Mouse (Mus musculus): ENCODE data around the gene Kcnj6. TPM values are rescaled to one million over a fixed set of nuclear protein-coding genes. Genes with fewer than 3 reads are reported as not detected.
A peak's percentile ranks its signal among the peaks of the same experiment; 100 is the strongest.

The Kcnj6 gene
- polyA plus RNA-seq, 1 experiment from 2014 or later = 0.10 TPM

GRCm38 (mm10) chr16:94714483-94714882, 283.0 kb downstream of the Kcnj6 start:
- WGBS = 65% methylated on average over 14 of the region's 14 CpGs
- Histone ChIP-seq H3K27me3 (no peaks in the 10 kb centered on the region), H3K27ac (no peak overlapping the region), H3K4me3 (no peak overlapping the region), H3K4me1 (replicated peaks) (peaks cover 21% of the 10 kb centered on the region), H3K9me3 (replicated peaks) (no peaks in the 10 kb centered on the region), H3K36me3 (no peaks in the 10 kb centered on the region), H3K4me2 (no peak overlapping the region), H3K9ac (no peak overlapping the region)
- ATAC-seq (replicated peaks; ENCODE audit: insufficient number of reproducible peaks, insufficient read depth, low FRiP score, low read depth) = no peak

GRCm38 (mm10) chr16:94713480-94714094, 283.9 kb downstream of the Kcnj6 start:
- WGBS = 7% methylated on average over 25 of the region's 25 CpGs
- H3K4me1 ChIP-seq (replicated peaks) = peaks cover 12% of the 10 kb centered on the region
- H3K4me2 ChIP-seq = peak overlapping the region; percentile 70
- no peak overlapping the region for H3K27ac ChIP-seq
- H3K9me3 ChIP-seq (replicated peaks) = no peaks in the 10 kb centered on the region
- H3K27me3 ChIP-seq = no peaks in the 10 kb centered on the region
- peak overlapping the region; percentile 54 for H3K9ac ChIP-seq
- H3K4me3 ChIP-seq = peak overlapping the region; percentile 47
- H3K36me3 ChIP-seq = no peaks in the 10 kb centered on the region
- ATAC-seq (replicated peaks; ENCODE audit: insufficient number of reproducible peaks, insufficient read depth, low FRiP score, low read depth) = peak; percentile 76

GRCm38 (mm10) chr16:94701971-94702370, 295.5 kb downstream of the Kcnj6 start:
- Histone ChIP-seq H3K9ac (no peak overlapping the region), H3K4me1 (replicated peaks) (no peaks in the 10 kb centered on the region), H3K4me3 (no peak overlapping the region), H3K9me3 (replicated peaks) (no peaks in the 10 kb centered on the region), H3K36me3 (no peaks in the 10 kb centered on the region), H3K27me3 (no peaks in the 10 kb centered on the region), H3K27ac (no peak overlapping the region), H3K4me2 (no peak overlapping the region)
- 78% methylated on average over 4 of the region's 4 CpGs for WGBS
- ATAC-seq (replicated peaks; ENCODE audit: insufficient number of reproducible peaks, insufficient read depth, low FRiP score, low read depth) = no peak

GRCm38 (mm10) chr16:94701141-94701540, 296.4 kb downstream of the Kcnj6 start:
- Histone ChIP-seq H3K9me3 (replicated peaks) (no peaks in the 10 kb centered on the region), H3K27me3 (no peaks in the 10 kb centered on the region), H3K27ac (no peak overlapping the region), H3K4me2 (no peak overlapping the region), H3K4me1 (replicated peaks) (no peaks in the 10 kb centered on the region), H3K4me3 (no peak overlapping the region), H3K9ac (no peak overlapping the region), H3K36me3 (no peaks in the 10 kb centered on the region)
- WGBS = 75% methylated on average over 4 of the region's 4 CpGs
- ATAC-seq (replicated peaks; ENCODE audit: insufficient number of reproducible peaks, insufficient read depth, low FRiP score, low read depth) = no peak

Small RNA genes within 50 kb of the gene (microRNA-seq; reads per million reads assigned to microRNA genes)
- gene Gm22745 = not detected

Data from heart, embryonic 15.5 days (tissue).